Mouse (Mus musculus) gonadal fat pad, adult 2 months (tissue): ENCODE data around the gene Hjurp. TPM values are rescaled to one million over a fixed set of nuclear protein-coding genes. Genes with fewer than 3 reads are reported as not detected.

Experiments
- DNase-seq: peaks from one replicate; pipeline ENCODE4 v3.0.0-alpha.2; 2012; ENCODE audit warnings: low read depth
- polyA plus RNA-seq: library from polyadenylated mRNA; depleted of rRNA; stranded (reverse); fragments of >200 nt; gene quantifications from 2 replicates; pipeline ENCODE4 v1.2.3, GENCODE M21; 2012

The Hjurp gene
- polyA plus RNA-seq, 1 experiment: 67.1 TPM

GRCm38 (mm10) chr1:88279111-88280005, 1.9 kb upstream of the Hjurp start:
- peak; percentile 99 for DNase-seq

- DNase-seq: peak; percentile 82
Observed at GRCm38 (mm10) chr1:88277818-88278511, 532 bp upstream of the Hjurp start.

- no peak for DNase-seq
Observed at GRCm38 (mm10) chr1:88276524-88277097, 822 bp downstream of the Hjurp start.

- DNase-seq: no peak
Observed at GRCm38 (mm10) chr1:88275698-88276523, 1.5 kb downstream of the Hjurp start.

- DNase-seq: no peak
Observed at GRCm38 (mm10) chr1:88275078-88275680, 2.3 kb downstream of the Hjurp start.

GRCm38 (mm10) chr1:88274371-88275077, 2.9 kb downstream of the Hjurp start:
- no peak for DNase-seq

GRCm38 (mm10) chr1:88273832-88274231, 3.6 kb downstream of the Hjurp start:
- DNase-seq: no peak

GRCm38 (mm10) chr1:88273326-88273725, 4.1 kb downstream of the Hjurp start:
- DNase-seq: no peak

- no peak for DNase-seq
Observed at GRCm38 (mm10) chr1:88272851-88273250, 4.6 kb downstream of the Hjurp start.

GRCm38 (mm10) chr1:88269539-88270309, 7.7 kb downstream of the Hjurp start:
- DNase-seq: no peak

GRCm38 (mm10) chr1:88268070-88268469, 9.4 kb downstream of the Hjurp start:
- no peak for DNase-seq

GRCm38 (mm10) chr1:88267489-88267888, 9.9 kb downstream of the Hjurp start:
- DNase-seq: no peak

- DNase-seq: no peak
Observed at GRCm38 (mm10) chr1:88266123-88266522, 11.3 kb downstream of the Hjurp start.

GRCm38 (mm10) chr1:88264869-88265240, 12.6 kb downstream of the Hjurp start:
- no peak for DNase-seq

GRCm38 (mm10) chr1:88264237-88264868, 13.1 kb downstream of the Hjurp start:
- DNase-seq: no peak

GRCm38 (mm10) chr1:88263778-88264177, 13.7 kb downstream of the Hjurp start:
- DNase-seq: no peak

GRCm38 (mm10) chr1:88262961-88263360, 14.5 kb downstream of the Hjurp start:
- DNase-seq: no peak

GRCm38 (mm10) chr1:88262255-88262654, 15.2 kb downstream of the Hjurp start:
- DNase-seq: no peak

GRCm38 (mm10) chr1:88261706-88262105, 15.7 kb downstream of the Hjurp start:
- DNase-seq: no peak
